Mouse (Mus musculus) heart, postnatal 0 days (tissue): Measurements from ENCODE around the gene Ccar1. TPM values are rescaled to one million over a fixed set of nuclear protein-coding genes. Genes with fewer than 3 reads are reported as not detected.
"Not testable (repeated sequence)": the region's sequence is repeated elsewhere in the genome, so short reads cannot be mapped to it uniquely, and the experiment has no call there.

Experiments
- ATAC-seq: fragments of 200-750 bp; cut with Nextera tagmentation; 2 replicates; pipeline ENCODE4 v1.8.0; 2017; ENCODE audit warnings: low read depth, moderate number of reproducible peaks, moderate library complexity; ENCODE audit not compliant: insufficient read depth
- DNase-seq: peaks from one replicate; pipeline ENCODE4 v3.0.0-alpha.2; 2016; ENCODE audit warnings: low spot score
- H3K27ac ChIP-seq: fragments of 300-500 bp; sonication (generic); 2 replicates; pipeline ENCODE4 v1.5.1; 2014; ENCODE audit warnings: low read depth, mild to moderate bottlenecking
- H3K27me3 ChIP-seq: fragments of 300-500 bp; sonication (generic); 2 replicates; pipeline ENCODE4 v1.6.1; 2014; ENCODE audit warnings: low read length, mixed read lengths; ENCODE audit not compliant: control insufficient read depth, insufficient read depth
- H3K36me3 ChIP-seq: fragments of 300-500 bp; sonication (generic); replicated peaks from 2 replicates; pipeline ENCODE4 v1.6.1; 2014; ENCODE audit warnings: low read length, mixed read lengths; ENCODE audit not compliant: control insufficient read depth, insufficient read depth
- H3K4me1 ChIP-seq: fragments of 300-500 bp; sonication (generic); 2 replicates; pipeline ENCODE4 v1.6.1; 2014; ENCODE audit warnings: antibody characterized with exemption; ENCODE audit not compliant: control insufficient read depth, insufficient read depth
- H3K4me2 ChIP-seq: fragments of 300-500 bp; sonication (generic); 2 replicates; pipeline ENCODE4 v1.6.1; 2014; ENCODE audit warnings: low read depth, mild to moderate bottlenecking, low read length, moderate library complexity
- H3K4me3 ChIP-seq: fragments of 300-500 bp; sonication (generic); 2 replicates; pipeline ENCODE4 v1.5.1; 2014; ENCODE audit warnings: low read depth, low read length
- H3K9ac ChIP-seq: fragments of 300-500 bp; sonication (generic); replicated peaks from 2 replicates; pipeline ENCODE4 v1.6.1; 2014; ENCODE audit warnings: low read depth, low read length, mixed read lengths
- H3K9me3 ChIP-seq: fragments of 300-500 bp; sonication (generic); replicated peaks from 2 replicates; pipeline ENCODE4 v1.6.1; 2016; ENCODE audit warnings: low read length; ENCODE audit not compliant: control insufficient read depth
- CTCF ChIP-seq: IDR thresholded peaks from 2 replicates; pipeline ENCODE4 v1.5.1; 2016; ENCODE audit warnings: antibody characterized with exemption, control low read depth, low read depth
- EP300 ChIP-seq: IDR thresholded peaks from 2 replicates; pipeline ENCODE4 v1.6.1; 2016; ENCODE audit warnings: antibody characterized with exemption, low read depth
- WGBS: fragments of 180-500 bp; shearing (Covaris S2); extraction: QIAGEN DNeasy Blood & Tissue Kit; methylation state at CpG from one replicate; pipeline ENCODE4 v1.1.7; 2014; 5-methylcytosine and 5-hydroxymethylcytosine counted together
- polyA plus RNA-seq: library from polyadenylated mRNA; unstranded; fragments of >200 nt; fragmentation: Nextera tagmentation; extraction: Ambion mirVana; gene quantifications from 2 replicates; pipeline ENCODE4 v1.2.1, GENCODE M21; 2015
- total RNA-seq: library from RNA; depleted of rRNA; stranded (reverse); fragments of >200 nt; gene quantifications from 2 replicates; pipeline ENCODE4 v1.2.3, GENCODE M21; 2014; ENCODE audit warnings: low replicate concordance; rRNA removed

Ccar1 gene
- total and polyA plus RNA-seq, 2 experiments from 2014 or later: 56.9 to 59.2 TPM

DNA sequence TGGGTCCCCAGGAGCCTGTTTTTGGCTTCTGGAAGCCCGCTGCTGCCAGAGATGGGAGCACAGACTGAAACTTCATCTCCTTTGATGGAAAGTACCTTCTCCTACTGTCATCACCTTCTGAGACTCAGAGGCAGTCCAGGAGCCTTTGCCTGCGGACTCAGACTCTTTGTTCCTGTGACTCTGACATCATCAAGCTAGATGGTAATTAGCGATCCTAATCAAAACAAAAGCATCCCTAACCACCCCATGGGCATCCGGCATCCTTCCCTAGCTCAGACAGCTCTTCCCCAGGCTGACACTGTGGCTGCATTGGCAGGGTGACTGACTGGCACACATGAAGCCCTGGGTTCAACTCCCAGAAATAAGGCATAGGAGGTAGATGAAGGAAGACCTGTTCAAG lies 69.4 kb downstream of the Ccar1 start:
- no peak for DNase-seq
- no peak overlapping the region for H3K4me3 ChIP-seq
- 18% methylated on average over 4 of the region's 4 CpGs for whole genome bisulfite sequencing
- no peaks in the 10 kb centered on the region for H3K9me3 ChIP-seq
- no peak overlapping the region for H3K9ac ChIP-seq
- H3K36me3 ChIP-seq: no peaks in the 10 kb centered on the region
- no peak overlapping the region for H3K4me2 ChIP-seq
- TF ChIP-seq CTCF (no peak), EP300 (no peak)
- H3K4me1 ChIP-seq: no peaks in the 10 kb centered on the region
- no peak for ATAC-seq
- no peak overlapping the region for H3K27ac ChIP-seq
- peaks cover 14% of the 10 kb centered on the region for H3K27me3 ChIP-seq

DNA sequence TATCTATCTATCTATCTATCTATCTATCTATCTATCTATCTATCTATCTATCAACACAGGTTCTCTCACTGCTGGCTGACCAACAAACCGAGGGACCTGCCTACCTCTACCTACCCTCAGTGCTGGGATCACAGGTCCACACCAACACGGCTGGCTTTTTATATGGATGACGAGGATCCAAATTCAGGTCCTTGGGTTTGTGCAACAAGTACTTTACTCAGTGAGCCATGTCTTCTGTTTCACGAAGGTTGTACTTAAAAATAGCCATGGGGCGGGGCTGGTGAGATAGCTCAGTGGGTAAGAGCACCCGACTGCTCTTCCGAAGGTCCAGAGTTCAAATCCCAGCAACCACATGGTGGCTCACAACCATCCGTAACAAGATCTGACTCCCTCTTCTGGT lies 71.5 kb downstream of the Ccar1 start:
- H3K4me1 ChIP-seq, H3K4me3 ChIP-seq, H3K9me3 ChIP-seq, H3K9ac ChIP-seq, H3K4me2 ChIP-seq, ATAC-seq, DNase-seq, H3K36me3 ChIP-seq, H3K27ac ChIP-seq: not testable (repeated sequence)
- 76% methylated on average over 7 of the region's 8 CpGs for WGBS
- H3K27me3 ChIP-seq: peaks cover 14% of the 10 kb centered on the region

DNA sequence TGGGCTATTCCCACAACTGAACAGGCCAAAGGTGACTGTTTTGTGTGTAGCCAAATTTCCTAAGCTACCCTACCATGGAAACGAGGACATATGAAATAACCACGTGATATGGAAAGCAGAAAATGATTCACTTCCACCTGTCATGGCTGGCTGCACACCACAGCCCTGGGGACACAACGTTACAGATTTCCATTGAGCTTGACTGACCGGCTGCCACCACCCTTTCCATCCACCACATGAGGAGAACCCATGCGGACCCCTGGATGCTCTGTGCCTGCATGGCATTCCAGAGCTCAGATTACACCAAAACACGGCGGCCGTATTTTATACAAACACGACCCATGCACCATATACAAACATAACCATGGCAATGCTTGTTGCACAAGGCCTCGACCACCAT lies 78.6 kb downstream of the Ccar1 start:
- Histone ChIP-seq H3K4me3 (no peak overlapping the region), H3K9ac (no peak overlapping the region), H3K27ac (no peak overlapping the region), H3K4me2 (no peak overlapping the region), H3K36me3 (no peaks in the 10 kb centered on the region), H3K27me3 (no peaks in the 10 kb centered on the region), H3K4me1 (no peaks in the 10 kb centered on the region), H3K9me3 (no peaks in the 10 kb centered on the region)
- ATAC-seq: no peak
- no peak for DNase-seq
- WGBS: 79% methylated on average over 10 of the region's 10 CpGs
- no peak for TF ChIP-seq CTCF
- no peak for TF ChIP-seq EP300

DNA sequence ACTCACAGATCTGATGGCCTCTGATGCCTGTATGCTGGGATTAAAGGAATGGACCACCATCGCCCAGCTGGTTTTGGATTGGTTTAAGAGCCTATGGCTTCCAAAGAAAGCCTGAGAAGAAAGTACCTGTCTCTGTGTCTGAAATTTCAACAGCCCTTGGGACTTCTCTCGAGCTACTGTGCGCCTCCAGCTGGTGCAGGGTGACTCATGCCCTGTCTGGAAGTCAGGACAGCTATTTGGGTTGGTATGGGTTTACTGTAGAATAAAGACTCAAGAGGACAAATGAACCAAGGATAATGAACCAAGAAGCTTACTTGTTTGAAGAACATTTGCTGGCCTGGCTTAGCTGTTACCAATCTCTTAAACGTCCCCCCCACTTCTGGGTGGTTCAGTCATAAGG lies 88.5 kb downstream of the Ccar1 start:
- Histone ChIP-seq H3K4me2 (no peak overlapping the region), H3K4me3 (no peak overlapping the region), H3K9me3 (no peaks in the 10 kb centered on the region), H3K27me3 (no peaks in the 10 kb centered on the region), H3K36me3 (no peaks in the 10 kb centered on the region), H3K27ac (no peak overlapping the region), H3K4me1 (no peaks in the 10 kb centered on the region), H3K9ac (no peak overlapping the region)
- no peak for ATAC-seq
- WGBS: 61% methylated on average over 4 of the region's 4 CpGs
- TF ChIP-seq CTCF (no peak), EP300 (no peak)
- DNase-seq: no peak

DNA sequence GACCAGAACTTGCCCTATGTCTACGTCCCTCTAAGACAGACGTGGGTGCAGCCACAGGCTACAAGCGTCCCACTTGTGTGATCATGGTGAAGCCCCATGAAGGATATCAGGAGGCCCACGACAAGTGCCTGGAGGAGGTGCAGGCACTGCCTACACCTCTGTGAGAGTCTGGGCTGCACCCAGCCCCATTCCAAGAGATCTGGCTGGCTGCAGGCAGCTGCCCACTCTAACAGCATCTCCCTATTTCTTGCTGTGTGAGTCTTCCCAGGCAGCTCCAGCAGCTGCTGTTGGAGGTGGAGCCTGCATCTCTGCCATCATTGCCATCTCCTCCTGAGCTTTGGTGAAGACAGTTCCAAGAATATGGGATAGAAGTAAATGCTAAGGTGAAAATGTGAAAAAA lies 89.7 kb downstream of the Ccar1 start:
- Histone ChIP-seq H3K36me3 (no peaks in the 10 kb centered on the region), H3K9me3 (no peaks in the 10 kb centered on the region), H3K4me1 (no peaks in the 10 kb centered on the region), H3K27me3 (no peaks in the 10 kb centered on the region), H3K4me3 (no peak overlapping the region), H3K9ac (no peak overlapping the region), H3K4me2 (no peak overlapping the region), H3K27ac (no peak overlapping the region)
- no peak for TF ChIP-seq CTCF
- 68% methylated on average over 4 of the region's 4 CpGs for WGBS
- ATAC-seq (no peak), DNase-seq (no peak)

Other genes with a start within 250 kb of the Ccar1 start
- gene Kif1bp, start 213.8 kb downstream of the Ccar1 start, total RNA-seq: 28.2 and 36.9 TPM in 2 replicates
- gene Kif1bp, start 213.8 kb downstream of the Ccar1 start, polyA plus RNA-seq: 23.6 and 23.9 TPM in 2 replicates
- gene Ddx21, start 190.0 kb downstream of the Ccar1 start, total RNA-seq: 11.4 and 12.1 TPM in 2 replicates
- 7.2 and 8.8 TPM in 2 replicates for gene Ddx21, start 190.0 kb downstream of the Ccar1 start, polyA plus RNA-seq
- 40.2 and 56.5 TPM in 2 replicates for gene Ddx50, start 141.1 kb downstream of the Ccar1 start, total RNA-seq
- 79.0 and 79.4 TPM in 2 replicates for gene Ddx50, start 141.1 kb downstream of the Ccar1 start, polyA plus RNA-seq
- 0.04 TPM in 1 of 2 replicates, not detected in the other for gene Stox1, start 66.2 kb downstream of the Ccar1 start, total RNA-seq
- gene Stox1, start 66.2 kb downstream of the Ccar1 start, polyA plus RNA-seq: 0.96 and 1.1 TPM in 2 replicates
- gene Tet1, start 116.7 kb upstream of the Ccar1 start, total RNA-seq: 12.8 and 17.3 TPM in 2 replicates
- 18.8 and 19.9 TPM in 2 replicates for gene Tet1, start 116.7 kb upstream of the Ccar1 start, polyA plus RNA-seq
- 15.3 and 35.4 TPM in 2 replicates for gene Slc25a16, start 128.3 kb upstream of the Ccar1 start, total RNA-seq
- gene Slc25a16, start 128.3 kb upstream of the Ccar1 start, polyA plus RNA-seq: 14.8 and 19.6 TPM in 2 replicates
- 0.88 and 3.2 TPM in 2 replicates for gene Dna2, start 154.7 kb upstream of the Ccar1 start, total RNA-seq
- gene Dna2, start 154.7 kb upstream of the Ccar1 start, polyA plus RNA-seq: 3.9 and 4.3 TPM in 2 replicates
- 5.8 and 9.7 TPM in 2 replicates for gene Rufy2, start 187.9 kb upstream of the Ccar1 start, total RNA-seq
- gene Rufy2, start 187.9 kb upstream of the Ccar1 start, polyA plus RNA-seq: 11.3 and 11.7 TPM in 2 replicates
- gene Hnrnph3, start 231.9 kb upstream of the Ccar1 start, total RNA-seq: 3.9 and 16.9 TPM in 2 replicates
- gene Hnrnph3, start 231.9 kb upstream of the Ccar1 start, polyA plus RNA-seq: 34.6 and 41.7 TPM in 2 replicates
- 0.11 TPM in 1 of 2 replicates, not detected in the other for gene Pbld2, start 232.0 kb upstream of the Ccar1 start, total RNA-seq
- gene Pbld2, start 232.0 kb upstream of the Ccar1 start, polyA plus RNA-seq: 0.89 and 1.1 TPM in 2 replicates